Mouse (Mus musculus): ENCODE data around the gene Snapin.

Gene Snapin

DNA sequence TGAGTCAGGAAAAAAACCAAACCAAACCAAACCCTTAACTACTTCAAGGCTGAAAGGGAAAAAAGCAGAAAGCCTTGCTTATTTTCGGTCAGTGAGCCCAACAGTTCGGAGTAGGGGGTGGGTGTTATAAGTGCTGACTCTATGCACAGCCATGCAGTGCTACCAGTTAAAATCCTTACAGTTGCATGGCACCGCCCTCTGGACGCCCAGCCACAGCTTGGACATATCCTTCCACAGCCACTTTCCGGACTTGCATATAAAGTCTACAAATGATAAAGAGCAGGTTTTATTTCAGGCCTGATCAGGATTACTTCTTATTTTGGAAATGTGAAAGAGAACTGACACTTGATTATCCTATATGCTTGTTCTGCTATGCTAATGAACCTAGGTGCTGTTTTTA, 14.4 kb upstream of the Snapin start:
- DNase-seq (ENCODE audit: low read depth), result no peak

DNA sequence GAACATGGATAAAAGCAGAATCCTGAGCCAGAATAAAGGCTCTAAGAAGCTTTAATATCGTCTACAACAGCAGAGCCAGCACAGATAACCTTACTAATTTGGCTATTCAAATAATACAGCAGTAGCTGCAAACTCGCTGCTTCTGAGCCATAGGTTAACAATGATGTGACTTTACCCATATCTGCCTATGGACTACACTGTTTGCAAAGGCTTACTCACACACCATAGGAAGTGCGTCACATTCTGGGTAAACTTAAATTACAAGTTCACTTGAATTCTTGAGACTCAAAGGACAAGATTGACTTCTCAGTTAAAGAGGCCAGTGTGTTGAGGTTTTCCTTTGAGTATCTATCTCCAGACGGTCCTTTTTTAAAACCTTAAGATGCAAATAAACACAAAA, 12.6 kb upstream of the Snapin start:
- no peak for DNase-seq (ENCODE audit: low read depth)

DNA sequence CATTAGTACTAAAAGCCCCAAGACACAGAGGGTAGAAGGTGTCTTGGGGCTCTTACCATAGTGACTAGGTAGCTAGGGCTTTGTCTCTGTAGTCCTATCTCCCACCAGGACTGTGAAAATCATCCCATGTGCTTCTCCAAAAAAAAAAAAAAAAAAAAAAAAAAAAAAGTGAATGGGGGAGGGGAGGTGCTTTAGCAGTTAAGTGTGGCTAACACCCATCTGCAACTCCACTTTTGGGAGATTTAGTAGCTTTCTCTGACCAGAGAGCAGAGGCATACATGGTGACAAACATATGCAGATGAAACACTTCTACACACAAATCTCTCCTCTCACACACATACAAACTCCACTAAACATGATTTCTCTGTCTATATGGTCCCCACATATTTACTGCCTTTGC, 6.8 kb upstream of the Snapin start:
- no peak for DNase-seq (ENCODE audit: low read depth)

DNA sequence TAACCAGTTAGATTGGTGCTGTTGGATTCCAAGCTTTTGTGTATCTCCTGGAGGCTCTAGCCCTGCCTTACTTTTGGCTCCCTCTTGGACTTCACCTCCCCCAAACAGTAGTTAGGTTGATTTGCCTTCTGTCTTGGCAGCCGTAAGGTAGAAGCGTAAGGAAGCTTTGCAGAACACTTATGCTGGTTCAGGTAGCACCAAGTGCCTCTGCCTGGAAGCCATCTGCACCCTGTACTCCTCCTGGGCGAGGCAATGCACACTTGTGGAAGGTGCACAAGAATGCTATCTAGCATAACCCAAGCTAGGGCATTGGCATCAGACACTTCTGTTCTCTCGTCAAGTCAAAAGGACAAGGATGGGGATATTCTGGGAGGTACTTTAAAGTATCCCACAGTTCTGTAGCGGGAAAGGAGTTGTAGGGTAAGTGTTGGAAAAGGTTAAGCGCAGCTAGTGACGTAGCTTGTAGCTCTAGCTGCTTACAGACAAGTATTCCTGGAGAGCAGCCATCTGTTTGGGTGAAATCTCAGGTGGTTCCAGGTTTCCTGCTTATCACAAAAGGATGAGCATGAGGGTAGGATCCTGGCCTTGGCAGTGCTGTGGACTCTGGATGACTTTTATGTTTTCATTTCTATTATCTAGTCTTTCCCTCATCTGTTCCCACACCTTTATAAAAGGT, 5.2 kb upstream of the Snapin start:
- DNase-seq (ENCODE audit: low read depth), result no peak

DNA sequence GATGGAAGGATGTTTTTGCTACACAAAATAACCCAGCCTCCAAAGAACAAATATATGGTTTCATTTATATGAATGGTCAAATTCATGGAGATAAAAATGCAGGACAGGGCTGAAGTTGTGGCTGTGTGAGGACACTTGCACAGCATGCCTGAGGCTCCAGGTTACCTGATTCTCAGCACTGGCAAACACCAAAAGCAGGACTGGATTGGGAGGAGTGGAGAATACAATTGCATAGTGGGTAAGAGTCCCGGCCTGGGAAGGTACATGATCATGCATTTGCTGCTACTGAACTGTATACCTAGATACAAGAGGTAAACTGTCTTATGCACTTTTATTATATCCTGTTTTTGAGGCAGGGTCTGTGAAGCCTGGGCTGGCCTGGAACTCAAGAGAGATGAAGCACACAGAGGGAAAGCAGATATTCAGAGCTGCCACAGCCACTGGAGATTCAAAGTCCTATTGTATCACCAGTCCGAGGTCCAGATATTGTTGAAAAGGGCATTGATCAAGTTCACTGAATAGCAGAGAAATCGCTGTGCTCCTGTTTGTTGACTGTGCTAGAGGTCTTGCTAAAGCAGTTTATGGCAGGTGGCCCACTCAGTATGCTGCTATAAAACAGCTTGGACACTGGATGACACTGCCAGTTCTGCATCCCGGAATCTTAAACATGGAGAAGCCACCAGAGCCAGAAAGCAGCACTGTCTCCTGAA, 3.2 kb upstream of the Snapin start:
- DNase-seq (ENCODE audit: low read depth), result no peak

DNA sequence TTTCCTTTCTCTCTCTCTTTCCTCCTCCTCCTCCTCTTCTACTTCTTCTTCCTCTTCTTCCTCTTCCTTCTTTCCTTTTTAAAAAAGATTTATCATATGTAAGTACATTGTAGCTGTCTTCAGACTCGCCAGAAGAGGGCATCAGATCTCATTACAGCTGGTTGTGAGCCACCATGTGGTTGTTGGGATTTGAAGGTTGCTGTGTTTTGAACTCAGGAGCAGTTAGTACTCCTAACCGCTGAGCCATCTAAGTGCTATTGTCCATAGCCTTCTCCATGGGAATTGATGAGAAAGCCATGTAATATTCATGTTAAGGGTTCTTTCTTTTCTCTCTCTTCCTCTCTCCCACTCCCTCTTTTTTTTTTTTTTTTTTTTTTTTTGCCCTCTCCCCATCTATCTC, 517 bp upstream of the Snapin start:
- DNase-seq (ENCODE audit: low read depth), result peak; percentile 81

DNA sequence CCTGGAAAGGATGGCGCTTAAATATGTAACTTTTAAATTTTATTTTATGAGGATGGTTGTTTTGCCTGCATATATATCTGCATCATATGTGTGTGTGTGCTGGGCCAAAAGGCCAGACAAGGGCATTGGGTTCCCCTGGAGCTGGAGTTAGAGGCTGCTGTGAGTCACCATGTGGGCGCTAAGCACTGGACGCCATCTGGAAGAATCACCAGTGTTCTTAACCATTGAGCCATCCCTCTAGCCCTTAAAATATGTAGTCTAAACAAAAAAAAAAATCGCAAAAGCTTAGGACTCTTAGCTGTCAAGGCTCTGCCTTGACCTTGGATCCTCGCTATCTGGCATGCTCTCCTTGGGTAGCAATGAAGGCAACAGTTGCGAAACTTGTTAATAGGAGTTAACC, 2.3 kb downstream of the Snapin start:
- peak; percentile 50 for DNase-seq (ENCODE audit: low read depth)

DNA sequence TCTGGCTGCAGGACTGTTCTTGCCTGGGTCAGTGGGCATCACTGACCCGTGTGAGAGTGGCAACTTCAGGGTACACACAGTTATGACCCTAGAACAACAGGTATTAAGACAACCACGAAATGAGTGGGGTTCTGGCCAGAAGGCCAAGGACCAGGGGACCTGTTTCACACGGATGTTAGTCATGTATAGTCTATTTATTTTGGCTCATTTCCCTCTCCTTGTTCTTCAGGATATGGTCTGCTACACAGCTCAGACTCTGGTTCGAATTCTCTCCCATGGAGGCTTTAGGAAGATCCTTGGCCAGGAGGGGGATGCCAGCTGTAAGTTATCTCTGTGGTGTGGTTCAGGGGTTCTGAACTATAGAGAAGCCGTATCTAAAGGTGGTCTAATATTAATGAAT, 3.8 kb downstream of the Snapin start:
- no peak for DNase-seq (ENCODE audit: low read depth)

DNA sequence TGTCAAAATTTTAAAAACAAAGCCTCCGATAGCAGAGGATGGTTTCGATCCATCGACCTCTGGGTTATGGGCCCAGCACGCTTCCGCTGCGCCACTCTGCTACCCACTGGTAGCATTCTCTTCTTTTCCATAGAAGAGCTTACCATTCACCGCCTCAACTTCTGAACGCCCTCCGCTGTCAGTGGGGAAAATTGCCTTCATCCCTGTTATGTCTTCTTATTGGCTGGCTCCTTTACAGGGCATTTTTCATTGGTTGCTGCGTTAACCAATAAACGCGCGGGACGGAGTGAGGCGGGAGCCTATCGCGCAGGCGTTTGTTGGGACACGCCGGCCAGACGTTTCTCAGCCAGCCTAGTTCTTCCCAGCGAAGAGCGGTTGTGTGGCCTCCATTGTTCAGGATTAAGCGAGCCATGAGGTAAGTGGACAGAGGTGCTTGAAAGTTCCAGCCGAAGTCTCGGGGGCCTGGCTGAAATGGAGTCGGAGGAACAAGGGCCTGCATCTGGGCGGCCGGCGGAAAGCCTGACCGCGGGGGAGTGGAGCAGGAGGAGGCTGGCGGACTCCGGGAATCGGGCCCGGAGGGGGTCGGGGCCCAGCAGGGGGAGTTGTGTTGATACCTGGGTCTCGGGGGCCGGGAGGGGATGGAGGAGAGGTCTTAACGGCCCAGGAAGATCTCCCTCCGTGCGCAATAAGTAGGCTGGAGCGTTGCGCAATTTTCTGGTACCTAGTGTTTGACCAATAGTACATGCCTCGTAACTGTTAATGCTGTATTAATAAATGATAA, 14.8 kb downstream of the Snapin start, which contains the start of gene Ilf2:
Gene Ilf2 (plus strand): TSS at position 296 of the 781 bp plus-strand sequence.
- DNase-seq (ENCODE audit: low read depth), result peak; percentile 99

DNA sequence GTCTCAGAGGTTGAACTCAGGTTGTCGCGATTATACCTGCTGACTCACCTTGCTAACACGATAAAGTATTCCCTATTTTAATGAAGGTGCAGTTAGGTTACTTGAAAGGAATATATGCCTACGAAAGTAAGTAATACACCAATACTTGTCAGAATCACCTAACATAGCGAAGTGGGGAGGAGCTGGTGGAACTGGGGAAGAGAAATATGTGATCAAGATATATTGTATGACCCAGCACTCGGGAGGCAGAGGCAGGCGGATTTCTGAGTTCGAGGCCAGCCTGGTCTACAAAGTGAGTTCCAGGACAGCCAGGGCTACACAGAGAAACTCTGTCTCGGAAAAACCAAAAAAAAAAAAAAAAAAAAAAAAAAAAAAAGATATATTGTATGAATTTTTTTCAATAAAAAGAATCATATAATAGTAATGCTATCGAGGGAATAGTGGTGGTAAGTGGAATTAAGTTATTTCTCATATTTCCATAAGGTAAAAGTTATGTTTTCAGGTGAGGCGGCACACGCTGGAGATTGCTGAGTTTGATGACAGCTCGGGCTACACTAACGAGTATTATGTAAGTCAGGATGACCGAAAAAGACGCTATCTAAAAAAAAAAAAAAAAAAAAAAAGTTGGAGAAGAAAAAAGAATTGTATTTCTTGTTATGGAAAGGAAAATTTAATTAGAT, 15.5 kb downstream of the Snapin start:
- peak; percentile 40 for DNase-seq (ENCODE audit: low read depth)

DNA sequence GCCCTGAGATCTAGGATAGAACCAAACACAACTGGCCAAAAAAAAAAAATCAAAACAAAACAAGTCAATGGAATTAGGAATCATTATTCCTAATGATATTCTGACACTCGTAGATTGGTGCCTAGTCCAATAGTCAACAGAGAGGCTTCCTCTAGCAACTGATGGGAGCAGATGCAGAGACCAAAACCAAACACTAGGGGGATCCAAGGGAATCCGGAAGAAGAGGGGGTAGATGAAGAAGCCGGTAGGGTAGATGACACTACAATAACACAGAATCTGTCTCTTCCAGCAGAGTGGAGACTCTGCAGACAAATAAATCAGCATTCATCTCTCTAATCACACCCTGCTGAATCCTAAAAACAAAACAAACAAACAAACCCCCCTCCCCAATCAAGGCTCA, 18.6 kb downstream of the Snapin start:
- DNase-seq (ENCODE audit: low read depth), result peak; percentile 82

DNA sequence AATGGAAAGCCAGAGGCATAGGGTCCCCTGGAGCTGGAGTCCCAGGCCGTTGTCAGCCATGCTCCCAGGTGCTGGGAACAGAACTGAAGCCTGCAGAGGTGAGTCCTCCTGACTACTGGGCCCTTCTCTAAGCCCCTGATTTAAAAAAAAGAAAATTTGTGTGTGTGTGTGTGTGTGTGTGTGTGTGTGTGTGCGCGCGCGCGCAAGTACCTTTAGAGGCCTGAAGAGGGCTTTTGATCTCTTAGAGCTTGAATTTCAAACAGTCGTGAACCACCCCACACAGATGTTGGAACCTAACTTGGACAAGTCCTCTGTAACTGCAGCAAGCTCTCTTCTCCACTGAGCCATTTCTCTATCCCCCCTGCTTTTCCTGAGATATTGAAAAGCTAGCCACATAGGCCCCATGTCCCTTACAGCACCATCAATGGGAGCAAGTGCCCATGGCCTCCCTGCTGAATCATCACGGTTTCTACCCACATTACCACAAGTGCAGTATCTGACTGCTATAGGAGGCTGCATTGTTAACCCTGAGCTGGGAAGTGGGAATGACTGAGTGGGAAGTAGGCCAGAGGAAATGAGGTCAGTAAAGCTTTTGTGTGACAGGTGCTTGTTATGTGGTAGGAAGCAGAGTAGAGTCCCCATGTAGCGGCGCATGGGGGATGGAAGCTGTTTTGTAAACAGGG, 23.1 kb downstream of the Snapin start:
- DNase-seq (ENCODE audit: low read depth), result peak; percentile 91

DNA sequence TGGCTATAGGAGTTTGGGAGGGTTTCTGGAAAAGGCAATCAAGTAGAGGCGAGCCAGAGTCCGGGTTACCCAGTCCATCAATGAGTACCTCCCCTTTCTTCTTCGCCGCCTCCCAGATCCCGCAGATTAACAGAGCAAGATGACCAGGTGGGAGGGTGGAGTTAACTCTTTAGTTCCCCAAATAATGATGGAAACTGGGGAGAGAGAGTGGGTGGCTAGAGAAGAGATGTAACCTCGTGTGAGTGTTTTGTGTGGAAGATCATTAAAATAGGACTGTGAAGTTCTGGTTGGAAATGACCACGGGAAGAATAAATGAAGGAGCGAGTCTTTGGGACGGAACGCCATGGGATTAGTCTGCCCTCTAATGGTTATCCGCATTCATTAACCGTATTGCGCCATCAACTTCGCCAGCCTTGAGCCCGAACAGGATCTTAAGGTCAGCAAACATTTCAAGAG, 24.5 kb downstream of the Snapin start:
- peak; percentile 85 for DNase-seq (ENCODE audit: low read depth)

DNA sequence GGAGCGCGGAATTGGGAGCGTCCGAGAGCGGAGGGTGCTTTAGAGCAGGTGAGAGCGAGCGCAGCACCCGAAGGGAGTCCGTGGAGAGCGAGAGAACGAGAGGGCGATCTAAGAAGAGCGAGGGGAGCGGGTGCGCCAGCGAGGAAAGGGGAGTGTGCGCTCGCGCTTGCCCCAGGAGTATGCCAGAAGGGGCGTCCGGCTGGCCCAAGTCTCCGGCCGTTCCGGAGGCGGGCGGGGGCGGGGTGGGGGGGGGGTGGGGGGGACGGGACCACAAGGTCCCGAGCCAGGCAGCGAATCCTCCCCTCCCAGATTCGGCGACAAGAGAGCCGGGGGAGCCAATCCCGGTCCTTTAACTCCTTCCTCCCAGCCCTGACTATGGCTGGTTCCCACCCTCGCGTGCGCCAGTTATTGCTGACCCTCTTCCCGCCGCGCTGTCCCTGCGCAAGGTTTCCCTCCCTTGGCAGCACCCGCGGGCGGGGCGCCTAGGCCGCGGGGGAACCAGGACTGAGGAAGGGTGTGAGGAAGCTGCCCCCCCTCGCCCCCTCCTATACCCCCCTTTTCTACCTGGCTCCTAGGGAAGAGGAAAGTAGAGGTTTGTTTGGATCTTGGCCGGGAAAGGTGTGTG, 25.0 kb downstream of the Snapin start, which contains the start of gene Npr1:
Gene Npr1 (minus strand): TSS at position 181 of the 625 bp plus-strand sequence.
- no peak for DNase-seq (ENCODE audit: low read depth)

DNA sequence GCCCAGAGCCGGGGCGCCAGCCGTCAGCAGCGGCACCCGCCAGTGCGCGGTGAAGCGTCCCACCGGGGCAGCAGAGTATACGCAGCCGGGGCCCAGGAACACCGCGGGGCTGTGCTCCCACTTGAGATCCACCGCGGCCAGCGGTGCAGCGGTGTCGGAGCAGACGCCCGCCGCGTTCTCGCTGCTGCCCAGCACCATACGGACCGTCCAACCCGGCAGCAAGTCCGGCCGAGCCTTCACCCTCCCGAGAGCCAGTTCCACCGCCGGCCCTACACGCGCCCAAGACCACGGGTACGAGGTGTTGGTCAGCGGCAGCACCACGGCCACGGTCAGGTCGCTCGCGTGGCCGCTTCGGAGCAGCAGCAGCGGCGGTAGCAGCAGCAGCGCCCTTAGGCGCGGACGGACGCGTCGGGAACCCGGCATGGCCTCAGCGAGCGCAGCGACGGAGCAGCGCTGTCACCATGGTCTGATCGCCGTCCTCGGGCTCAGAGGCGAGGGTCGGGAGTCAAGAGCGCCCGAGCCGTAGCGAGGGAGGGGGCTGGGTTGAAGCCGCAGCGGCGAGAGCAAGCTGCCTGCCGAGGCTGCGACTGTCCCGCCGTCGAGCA, 25.6 kb downstream of the Snapin start:
- DNase-seq (ENCODE audit: low read depth), result no peak

DNA sequence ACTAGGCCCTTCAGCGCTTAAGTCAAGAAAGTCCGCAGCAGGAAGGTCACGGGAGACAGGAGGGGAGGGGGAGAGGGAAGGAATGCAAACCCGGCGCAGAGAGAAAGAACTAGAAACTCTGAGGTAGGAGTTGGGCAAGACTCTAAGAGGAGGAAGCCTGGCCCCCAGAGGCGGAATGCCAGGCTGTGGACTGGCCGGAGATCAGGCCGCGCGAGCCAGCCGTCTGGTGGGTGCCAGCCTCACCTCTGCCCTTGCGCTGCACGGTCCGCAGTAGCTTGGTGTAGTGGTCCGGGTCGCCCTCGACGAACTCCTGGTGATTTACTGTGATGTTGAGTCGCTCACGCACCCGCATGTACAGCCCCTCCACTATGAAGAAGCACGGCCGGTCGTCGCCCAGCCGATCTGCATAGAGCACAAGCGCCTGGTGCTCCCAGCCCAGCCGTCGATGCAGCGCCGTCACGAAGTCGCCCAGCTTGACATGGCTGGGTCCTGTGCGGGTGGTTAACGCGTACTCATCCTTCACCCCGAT, 26.2 kb downstream of the Snapin start:
- no peak for DNase-seq (ENCODE audit: low read depth)

DNA sequence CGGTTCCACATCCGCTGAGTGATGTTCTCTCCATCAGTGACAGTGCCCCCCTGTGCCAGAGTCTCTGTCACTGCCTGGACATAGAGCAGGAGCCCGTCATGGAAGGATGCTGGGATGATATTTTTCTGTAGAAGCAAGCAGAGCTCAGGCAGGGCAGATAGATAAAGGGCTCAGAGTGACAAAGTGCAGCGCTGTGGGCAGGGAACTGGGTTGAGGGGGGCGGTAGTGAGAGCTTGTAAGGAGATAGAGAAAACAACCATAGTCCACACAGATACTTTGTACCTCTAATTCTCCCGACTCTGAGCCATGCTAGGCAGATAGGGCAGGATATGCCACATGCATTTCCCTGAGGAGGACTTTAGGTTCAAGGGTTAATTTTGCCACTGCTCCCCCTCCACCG, 28.3 kb downstream of the Snapin start:
- no peak for DNase-seq (ENCODE audit: low read depth)

DNA sequence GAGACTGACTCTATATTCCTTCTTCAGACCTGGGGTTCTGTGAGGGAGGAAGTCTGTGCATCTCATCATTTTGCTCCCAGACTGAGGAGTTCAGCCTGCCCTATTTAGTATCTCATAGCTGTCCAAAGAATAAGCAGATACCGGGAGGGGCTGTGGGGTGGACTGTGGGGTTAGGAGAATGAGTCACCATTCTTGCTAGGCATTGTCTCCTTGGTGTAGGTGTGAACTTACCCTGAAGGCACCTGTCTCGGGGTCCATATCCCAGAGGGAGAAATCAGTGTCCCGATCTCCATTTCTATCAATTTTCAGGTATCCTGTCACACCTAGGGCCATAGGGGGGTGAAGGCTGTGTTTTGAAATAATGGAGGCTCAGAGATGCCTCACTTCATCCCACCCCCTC, 28.9 kb downstream of the Snapin start:
- DNase-seq (ENCODE audit: low read depth), result no peak

DNA sequence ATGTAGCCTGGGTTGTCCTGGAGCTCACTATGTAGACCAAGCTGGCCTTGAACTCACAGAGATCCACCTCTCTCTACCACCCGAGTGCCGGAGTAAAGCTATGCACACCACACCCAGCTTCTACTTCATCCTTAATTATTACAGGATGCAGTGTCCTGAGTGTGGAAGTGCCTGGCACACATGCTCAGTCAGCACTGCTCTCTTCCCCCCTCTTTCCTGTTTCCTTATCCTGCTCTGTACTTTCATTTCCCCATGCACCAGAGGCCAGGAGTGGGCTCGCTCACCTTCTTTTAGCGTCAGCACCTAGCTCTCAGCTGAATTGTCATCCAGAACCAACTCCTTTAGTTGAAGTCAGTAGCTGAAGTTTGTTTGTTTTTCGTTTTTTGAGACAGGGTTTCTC, 30.5 kb downstream of the Snapin start:
- no peak for DNase-seq (ENCODE audit: low read depth)

DNA sequence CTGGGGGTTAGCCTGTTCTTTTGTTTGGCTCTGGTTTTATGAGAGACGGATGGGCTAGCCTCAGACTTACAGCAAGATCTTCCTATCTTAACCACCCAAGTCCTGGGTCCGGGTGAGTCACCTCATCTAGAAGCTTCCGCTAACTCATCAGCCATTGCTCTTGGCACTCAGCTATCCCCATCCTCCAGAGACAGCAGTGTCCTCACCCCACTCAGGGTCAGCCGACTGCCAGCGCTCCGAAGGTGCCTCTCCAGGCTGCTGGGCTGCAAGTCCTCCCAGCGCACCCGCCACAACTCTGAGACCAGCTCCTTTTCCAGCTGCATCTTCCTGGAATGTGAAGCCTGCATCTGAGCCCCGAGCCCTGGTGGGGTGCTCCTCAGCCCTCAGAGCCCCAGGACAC, 31.1 kb downstream of the Snapin start:
- no peak for DNase-seq (ENCODE audit: low read depth)

DNA sequence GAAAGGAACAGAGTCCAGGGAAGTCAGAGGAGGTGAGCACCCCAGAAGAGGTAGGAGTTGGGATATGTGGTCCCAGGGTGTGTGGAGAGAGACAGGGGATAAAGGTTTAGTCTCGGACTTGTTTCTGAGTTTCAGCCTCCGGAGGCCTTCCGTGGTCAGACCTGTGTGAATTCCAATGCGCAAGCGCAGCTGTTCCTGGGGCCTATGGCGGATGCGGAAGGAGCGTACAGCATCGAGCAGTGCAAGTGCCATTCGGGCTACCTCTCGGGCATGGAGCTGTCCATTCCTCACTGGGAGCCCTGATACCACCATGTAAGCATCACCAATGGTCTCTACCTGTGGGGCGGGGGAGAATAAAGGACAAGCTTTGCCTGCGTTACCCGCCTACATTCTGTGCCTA, 35.9 kb downstream of the Snapin start:
- DNase-seq (ENCODE audit: low read depth), result no peak

All from 416B (cell line).